Mouse (Mus musculus) liver, postnatal 0 days (tissue): ENCODE results near the gene Hspa14.
A peak's percentile ranks its signal among the peaks of the same experiment; 100 is the strongest.

Experiments
- CTCF ChIP-seq: sonication (generic); IDR thresholded peaks from 2 replicates; pipeline ENCODE4 v1.5.1; 2016; ENCODE audit warnings: antibody characterized with exemption, low read depth
- EP300 ChIP-seq: IDR thresholded peaks from 2 replicates; pipeline ENCODE4 v1.6.1; 2016; ENCODE audit warnings: antibody characterized with exemption, low read depth, mild to moderate bottlenecking

DNA sequence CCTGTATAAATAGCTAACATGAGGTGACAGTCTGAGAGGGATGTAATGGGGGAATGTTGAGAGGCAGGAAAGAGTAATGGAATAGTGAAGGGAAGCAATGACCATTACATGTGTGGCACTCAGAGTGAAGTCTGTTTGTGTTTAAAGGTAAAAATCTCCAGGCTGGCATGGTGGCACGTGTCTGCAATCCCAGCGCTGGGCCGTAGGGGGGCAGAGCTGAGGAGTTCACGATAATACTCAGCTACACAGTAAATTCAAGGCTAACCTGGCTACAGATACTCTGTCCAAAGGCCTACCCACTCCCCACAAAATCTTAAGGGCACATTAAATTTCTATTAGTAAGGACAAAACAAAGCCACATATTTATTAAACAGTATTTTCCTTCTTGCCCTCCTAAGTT is 56.0 kb downstream of the Hspa14 start:
- peak; percentile 28; the same call in 1 of the 2 replicates for TF ChIP-seq CTCF
- TF ChIP-seq EP300 = no peak
